Mouse (Mus musculus): ENCODE data around the gene G6pc. TPM values are rescaled to one million over a fixed set of nuclear protein-coding genes. Genes with fewer than 3 reads are reported as not detected.
A peak's percentile ranks its signal among the peaks of the same experiment; 100 is the strongest.
"Not testable (repeated sequence)": the region's sequence is repeated elsewhere in the genome, so short reads cannot be mapped to it uniquely, and the experiment has no call there.

G6pc gene
- polyA plus RNA-seq, 2 experiments = not detected

- DNase-seq (ENCODE audit: low spot score) = no peak
Observed at GRCm38 (mm10) chr11:101327311-101327710, 40.0 kb upstream of the G6pc start.

GRCm38 (mm10) chr11:101328941-101329635 lies 38.3 kb upstream of the G6pc start:
- no peaks in the 10 kb centered on the region for H3K27me3 ChIP-seq (ENCODE audit: control insufficient read depth, insufficient read depth, low read length)
- WGBS = 73% methylated on average over 6 of the region's 6 CpGs
- no peaks in the 10 kb centered on the region for H3K9me3 ChIP-seq (ENCODE audit: control insufficient read depth, low read length)
- H3K36me3 ChIP-seq (ENCODE audit: control insufficient read depth, insufficient read depth, low read length) = peaks cover 16% of the 10 kb centered on the region
- no peak overlapping the region for H3K4me2 ChIP-seq (replicated peaks; ENCODE audit: low read depth, low read length, severe bottlenecking)
- DNase-seq (ENCODE audit: low spot score) = no peak
- H3K27ac ChIP-seq (replicated peaks; ENCODE audit: low read depth, low read length) = no peak overlapping the region
- ATAC-seq (ENCODE audit: low FRiP score, low read depth) = no peak
- H3K4me1 ChIP-seq (ENCODE audit: control insufficient read depth, insufficient read depth, low read length) = no peaks in the 10 kb centered on the region
- TF ChIP-seq POLR2A (IDR thresholded peaks at IDR 0.05; ENCODE audit: borderline replicate concordance, extremely low read depth, insufficient read depth, insufficient read length) = no peak
- H3K4me3 ChIP-seq (replicated peaks; ENCODE audit: low read length) = no peak overlapping the region
- H3K9ac ChIP-seq (ENCODE audit: low read depth, low read length, severe bottlenecking) = no peak overlapping the region

More at GRCm38 (mm10) chr11:101327311-101327710, 40.0 kb upstream of the G6pc start:
- no peak overlapping the region for H3K9ac ChIP-seq (ENCODE audit: low read depth, low read length, severe bottlenecking)
- peaks cover 34% of the 10 kb centered on the region for H3K36me3 ChIP-seq (ENCODE audit: control insufficient read depth, insufficient read depth, low read length)
- H3K4me3 ChIP-seq (replicated peaks; ENCODE audit: low read length) = no peak overlapping the region
- no peak overlapping the region for H3K27ac ChIP-seq (replicated peaks; ENCODE audit: low read depth, low read length)
- no peak for TF ChIP-seq POLR2A (IDR thresholded peaks at IDR 0.05; ENCODE audit: borderline replicate concordance, extremely low read depth, insufficient read depth, insufficient read length)
- WGBS = 47% methylated on average over 3 of the region's 3 CpGs
- ATAC-seq (ENCODE audit: low FRiP score, low read depth) = no peak
- H3K4me2 ChIP-seq (replicated peaks; ENCODE audit: low read depth, low read length, severe bottlenecking) = no peak overlapping the region
- H3K9me3 ChIP-seq (ENCODE audit: control insufficient read depth, low read length) = no peaks in the 10 kb centered on the region
- no peaks in the 10 kb centered on the region for H3K27me3 ChIP-seq (ENCODE audit: control insufficient read depth, insufficient read depth, low read length)
- no peaks in the 10 kb centered on the region for H3K4me1 ChIP-seq (ENCODE audit: control insufficient read depth, insufficient read depth, low read length)

GRCm38 (mm10) chr11:101330371-101330924 lies 36.9 kb upstream of the G6pc start, which contains the start of gene Aoc3:
Gene Aoc3, plus strand, starts transcription at chr11:101330605.
- Histone ChIP-seq H3K9ac (ENCODE audit: low read depth, low read length, severe bottlenecking) (no peak within 1 kb of the TSS), H3K36me3 (ENCODE audit: control insufficient read depth, insufficient read depth, low read length) (peaks cover 2% of the 10 kb centered on the region; the same call in 1 of the 2 replicates), H3K4me2 (replicated peaks; ENCODE audit: low read depth, low read length, severe bottlenecking) (no peak within 1 kb of the TSS), H3K9me3 (ENCODE audit: control insufficient read depth, low read length) (no peaks in the 10 kb centered on the region), H3K27ac (replicated peaks; ENCODE audit: low read depth, low read length) (peak within 1 kb of the TSS; percentile 38; the same call in 1 of the 2 replicates), H3K4me3 (replicated peaks; ENCODE audit: low read length) (no peak within 1 kb of the TSS), H3K4me1 (ENCODE audit: control insufficient read depth, insufficient read depth, low read length) (no peaks in the 10 kb centered on the region), H3K27me3 (ENCODE audit: control insufficient read depth, insufficient read depth, low read length) (no peaks in the 10 kb centered on the region)
- DNase-seq (ENCODE audit: low spot score) (peak; percentile 83), ATAC-seq (ENCODE audit: low FRiP score, low read depth) (peak; percentile 45; the same call in 1 of the 2 replicates)
- 75% methylated on average over 7 of the region's 7 CpGs for WGBS
- TF ChIP-seq POLR2A (IDR thresholded peaks at IDR 0.05; ENCODE audit: borderline replicate concordance, extremely low read depth, insufficient read depth, insufficient read length) = no peak

GRCm38 (mm10) chr11:101330961-101331360 lies 36.4 kb upstream of the G6pc start:
- ATAC-seq (ENCODE audit: low FRiP score, low read depth); H3K9me3 ChIP-seq (ENCODE audit: control insufficient read depth, low read length); H3K4me2 ChIP-seq (replicated peaks; ENCODE audit: low read depth, low read length, severe bottlenecking); H3K27me3 ChIP-seq (ENCODE audit: control insufficient read depth, insufficient read depth, low read length); H3K4me1 ChIP-seq (ENCODE audit: control insufficient read depth, insufficient read depth, low read length); H3K9ac ChIP-seq (ENCODE audit: low read depth, low read length, severe bottlenecking); H3K36me3 ChIP-seq (ENCODE audit: control insufficient read depth, insufficient read depth, low read length); H3K4me3 ChIP-seq (replicated peaks; ENCODE audit: low read length); DNase-seq (ENCODE audit: low spot score): not testable (repeated sequence)
- 72% methylated on average over 6 of the region's 6 CpGs for WGBS
- peak overlapping the region; percentile 38; the same call in 1 of the 2 replicates for H3K27ac ChIP-seq (replicated peaks; ENCODE audit: low read depth, low read length)

- ATAC-seq (ENCODE audit: low FRiP score, low read depth) (no peak), DNase-seq (ENCODE audit: low spot score) (no peak)
- Histone ChIP-seq H3K9me3 (ENCODE audit: control insufficient read depth, low read length) (no peaks in the 10 kb centered on the region), H3K27ac (replicated peaks; ENCODE audit: low read depth, low read length) (no peak overlapping the region), H3K27me3 (ENCODE audit: control insufficient read depth, insufficient read depth, low read length) (no peaks in the 10 kb centered on the region), H3K4me1 (ENCODE audit: control insufficient read depth, insufficient read depth, low read length) (peaks cover 3% of the 10 kb centered on the region), H3K9ac (ENCODE audit: low read depth, low read length, severe bottlenecking) (no peak overlapping the region), H3K4me2 (replicated peaks; ENCODE audit: low read depth, low read length, severe bottlenecking) (no peak overlapping the region), H3K4me3 (replicated peaks; ENCODE audit: low read length) (no peak overlapping the region), H3K36me3 (ENCODE audit: control insufficient read depth, insufficient read depth, low read length) (no peaks in the 10 kb centered on the region)
- no peak for TF ChIP-seq POLR2A (IDR thresholded peaks at IDR 0.05; ENCODE audit: borderline replicate concordance, extremely low read depth, insufficient read depth, insufficient read length)
- 81% methylated on average over 3 of the region's 3 CpGs for WGBS
Observed at GRCm38 (mm10) chr11:101332537-101332936, 34.8 kb upstream of the G6pc start.
